Mouse (Mus musculus): ENCODE measurements at regions not wholly inside any gene's neighbourhood (a gene's known extent, or its start where the extent isn't known, plus 50 kb on each side); places are given as distances from the start of the nearest gene placed in this dataset.

DNA sequence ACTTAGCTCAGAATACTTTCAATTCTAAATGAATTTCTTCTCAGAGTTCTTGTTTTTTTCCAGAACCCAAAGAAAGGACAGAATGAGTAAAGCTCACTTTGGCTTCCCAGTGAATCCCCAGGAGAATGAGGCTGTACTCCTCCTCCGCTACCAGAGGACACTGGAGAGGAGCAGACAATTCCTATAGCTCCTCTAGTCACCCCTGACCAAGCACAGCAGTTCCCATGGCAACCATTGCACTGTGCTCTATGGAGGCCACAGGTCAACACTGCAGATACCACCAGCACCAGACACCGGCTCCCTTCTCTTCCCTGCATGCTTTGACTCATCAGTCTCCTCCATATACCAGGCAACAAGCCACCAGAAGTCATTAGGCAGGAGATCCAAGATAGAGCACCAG lies 447.6 kb upstream of the Arid1b start:
- TF ChIP-seq HCFC1 (IDR thresholded peaks at IDR 0.05; ENCODE audit: borderline replicate concordance, insufficient read depth, low read length) (no peak), MAFK (IDR thresholded peaks at IDR 0.05; ENCODE audit: insufficient read depth, low read depth, low read length) (no peak)

All from ES-E14 (cell line).